Mouse (Mus musculus): ENCODE measurements at regions not wholly inside any gene's neighbourhood (a gene's known extent, or its start where the extent isn't known, plus 50 kb on each side); places are given as distances from the start of the nearest gene placed in this dataset.

DNA sequence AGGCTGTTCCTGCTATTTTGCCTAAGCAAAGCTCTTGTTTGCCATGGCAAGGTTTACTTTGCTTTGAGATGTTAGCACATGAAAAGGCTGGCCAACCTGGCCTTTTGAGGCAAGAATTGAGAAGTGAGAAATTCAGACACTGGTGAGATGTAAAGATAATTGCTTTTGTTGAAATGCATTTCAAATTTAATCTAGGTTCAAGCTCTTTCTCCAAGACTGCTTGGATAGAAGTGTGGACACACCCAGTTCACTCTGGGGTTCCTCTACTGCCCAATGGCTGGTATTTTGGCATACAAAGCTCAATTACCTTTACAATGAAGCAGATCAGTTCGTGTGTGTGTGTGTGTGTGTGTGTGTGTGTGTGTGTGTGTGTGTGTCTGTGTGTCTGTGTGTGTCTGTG lies 123.8 kb upstream of the Rfx3 start:
- no peak for ATAC-seq (replicated peaks; ENCODE audit: poor library complexity, severe bottlenecking)

DNA sequence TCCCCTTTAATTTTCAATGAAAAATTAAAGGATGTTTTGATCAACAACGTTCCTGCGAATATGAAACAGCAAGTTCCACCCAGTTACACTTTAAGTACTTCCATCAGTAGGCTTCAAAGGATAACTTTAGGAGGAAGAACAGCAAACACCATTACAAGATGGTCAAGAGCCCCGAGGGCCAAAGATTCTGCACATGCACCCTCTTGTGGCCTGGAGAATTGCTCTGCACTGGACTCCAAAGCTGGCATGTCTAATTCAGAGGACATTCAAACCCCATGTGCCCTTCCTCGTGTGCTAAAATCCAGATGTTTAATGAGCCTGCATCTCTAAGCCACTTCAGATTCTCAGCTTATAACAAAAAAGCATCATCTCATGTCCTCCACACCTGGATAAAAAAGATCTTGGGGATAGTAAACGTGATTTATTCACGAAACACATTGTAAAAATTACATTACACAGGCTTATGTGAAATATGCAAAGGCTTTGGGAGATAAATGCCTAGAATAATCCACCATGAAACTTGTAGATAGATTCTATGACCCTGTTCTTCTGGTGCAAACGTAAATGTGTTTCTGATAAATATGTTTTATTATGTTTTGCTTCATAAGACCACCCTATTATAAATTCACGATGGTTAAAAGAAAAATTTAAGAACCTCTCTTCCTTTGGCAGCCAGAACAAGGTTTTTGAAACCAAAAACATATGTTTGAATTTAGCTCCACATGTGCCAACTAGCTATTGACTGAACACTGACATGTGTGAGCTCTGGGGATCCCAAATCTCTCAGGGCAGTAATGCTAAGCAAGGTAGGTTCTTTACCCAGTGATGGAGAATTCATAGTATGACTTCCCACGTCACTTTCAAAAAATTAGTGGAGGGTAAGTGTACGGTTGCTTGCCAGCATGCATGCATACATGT lies 100.6 kb upstream of the Rfx3 start:
- ATAC-seq (replicated peaks; ENCODE audit: poor library complexity, severe bottlenecking): no peak

GRCm38 (mm10) chr19:28095620-28096019 lies 84.7 kb upstream of the Rfx3 start:
- ATAC-seq (replicated peaks; ENCODE audit: poor library complexity, severe bottlenecking): no peak

- ATAC-seq (replicated peaks; ENCODE audit: poor library complexity, severe bottlenecking): no peak
Observed at GRCm38 (mm10) chr19:28092252-28092651, 81.3 kb upstream of the Rfx3 start.

- ATAC-seq (replicated peaks; ENCODE audit: poor library complexity, severe bottlenecking): no peak
Observed at GRCm38 (mm10) chr19:28087607-28088546, 76.9 kb upstream of the Rfx3 start.

DNA sequence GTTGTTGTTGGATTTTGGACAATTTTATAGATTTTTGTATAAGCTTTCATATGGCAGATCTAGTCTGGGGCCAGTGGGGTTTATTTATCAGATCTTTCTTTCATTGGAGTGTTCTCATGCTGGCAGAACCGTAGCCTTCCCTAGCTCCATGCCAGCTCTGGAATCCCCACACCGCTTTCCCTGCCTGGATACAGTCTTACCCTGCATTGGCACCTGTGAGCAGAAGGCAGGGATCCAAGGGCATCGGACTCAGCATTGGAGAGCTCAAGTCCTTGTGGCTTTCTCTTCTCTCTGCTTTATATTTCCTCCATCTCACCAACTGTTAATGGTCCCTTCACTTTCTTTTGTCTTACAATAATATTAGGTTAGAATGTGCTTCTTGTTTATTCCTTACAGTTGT lies 59.4 kb upstream of the Rfx3 start:
- no peak for ATAC-seq (replicated peaks; ENCODE audit: poor library complexity, severe bottlenecking)

All from granulocyte monocyte progenitor cell, adult 5-6 weeks (primary cell).